Mouse (Mus musculus): ENCODE results near the gene Coq8b.

DNA sequence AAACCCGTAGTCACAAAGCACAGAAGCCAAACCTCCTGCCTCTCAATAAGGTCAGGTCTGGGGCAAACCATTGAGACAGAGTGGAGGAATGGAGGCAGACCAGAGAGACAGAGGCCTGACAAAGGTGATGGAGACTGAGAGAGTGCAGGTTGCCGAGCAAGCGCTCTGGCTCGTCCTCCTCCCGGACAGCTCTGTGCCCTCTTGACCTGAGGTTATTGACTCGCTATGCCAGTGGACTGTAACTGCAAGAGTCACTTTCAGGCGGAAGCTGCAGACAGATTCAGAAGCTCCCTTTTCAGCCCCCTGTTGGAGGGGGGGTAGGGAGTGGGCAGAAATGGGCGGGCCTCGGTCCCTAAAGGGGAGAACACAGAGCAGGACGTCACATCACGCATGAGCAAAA is 12.9 kb upstream of the Coq8b start:
- TF ChIP-seq CTCF (IDR thresholded peaks at IDR 0.05; ENCODE audit: extremely low read depth, insufficient read depth, low read length), result no peak
- no peak for TF ChIP-seq POLR2A (IDR thresholded peaks at IDR 0.05; ENCODE audit: extremely low read depth, insufficient read depth, low read length)
